Comparison of ENCODE assay signal across 9 mouse cellular contexts in genomic region chr13:44306275-44307050, GRCm38 (mm10).
DNase-seq lines count a peak whose midpoint lies in the region; ATAC-seq and TF ChIP-seq lines count a peak whose summit lies in the region.
"Had no signal": no experiment of that assay in that cellular context is flagged by ENCODE, and none has a peak within 500 bp of the region (broad histone marks: within the 10 kb centered on the region; RNA-seq: fewer than 3 reads in every experiment).

No protein-coding gene starts in this region.

- no peaks in the 10 kb centered on the region for H3K36me3 ChIP-seq in midbrain, postnatal 0 days (ENCODE audit: insufficient read depth, low read length)
- H3K36me3 ChIP-seq in hindbrain, embryonic 13.5 days = no peaks in the 10 kb centered on the region
- H3K36me3 ChIP-seq: limb, embryonic 15.5 days had no signal

- TF ChIP-seq CTCF in lung, adult 2 months (IDR thresholded peaks at IDR 0.05; ENCODE audit: insufficient read depth, low read length) = no peak
- TF ChIP-seq CTCF in midbrain, postnatal 0 days (IDR thresholded peaks at IDR 0.05) = no peak

- H3K27ac ChIP-seq in midbrain, postnatal 0 days (ENCODE audit: low read depth, low read length) = no peak overlapping the region
- no peak overlapping the region for H3K27ac ChIP-seq in hindbrain, embryonic 13.5 days
- H3K27ac ChIP-seq: limb, embryonic 15.5 days had no signal

- WGBS in lung, adult 2 months = 62% methylated on average over 15 of the region's 15 CpGs
- WGBS in midbrain, postnatal 0 days = 88% methylated on average over 15 of the region's 15 CpGs
- 84% methylated on average over 15 of the region's 15 CpGs for WGBS in hindbrain, embryonic 13.5 days

- H3K27me3 ChIP-seq in midbrain, postnatal 0 days (ENCODE audit: insufficient read depth, low read length) = no peaks in the 10 kb centered on the region
- no peaks in the 10 kb centered on the region for H3K27me3 ChIP-seq in hindbrain, embryonic 13.5 days
- H3K27me3 ChIP-seq: limb, embryonic 15.5 days had no signal

- peak; percentile 45 for DNase-seq in left cerebral cortex, adult 11 months (ENCODE audit: low spot score)
- DNase-seq in left cerebral cortex, postnatal 4 days = no peak
- DNase-seq in adrenal gland, postnatal 14 days = peak; percentile 67
- peak; percentile 80 for DNase-seq in gastrocnemius, postnatal 14 days
- DNase-seq in lung, adult 2 months = peak; percentile 26
- no peak for DNase-seq in embryo, embryonic 10.5 days (ENCODE audit: low spot score)
- no peak for DNase-seq in midbrain, postnatal 0 days (ENCODE audit: low spot score)

- intact Hi-C loops in left cerebral cortex, postnatal 4 days (cut with DNase I) = no loop called here
- intact Hi-C loops in gastrocnemius, postnatal 14 days (cut with DNase I; ENCODE audit: low total_unique reads) = no loop called here

- ATAC-seq in midbrain, postnatal 0 days (ENCODE audit: low FRiP score) = no peak
- no peak for ATAC-seq in hindbrain, embryonic 13.5 days (ENCODE audit: low FRiP score)

- no peak overlapping the region for H3K4me3 ChIP-seq in lung, adult 2 months (replicated peaks; ENCODE audit: extremely low read depth, low read depth, low read length)
- H3K4me3 ChIP-seq in midbrain, postnatal 0 days (ENCODE audit: low read depth, low read length) = no peak overlapping the region
- no peak overlapping the region for H3K4me3 ChIP-seq in hindbrain, embryonic 13.5 days
- H3K4me3 ChIP-seq: limb, embryonic 15.5 days had no signal

- no peaks in the 10 kb centered on the region for H3K9me3 ChIP-seq in midbrain, postnatal 0 days (ENCODE audit: low read length)
- H3K9me3 ChIP-seq in hindbrain, embryonic 13.5 days = no peaks in the 10 kb centered on the region
- H3K9me3 ChIP-seq: limb, embryonic 15.5 days had no signal

- no peak overlapping the region for H3K9ac ChIP-seq in midbrain, postnatal 0 days (replicated peaks; ENCODE audit: low read length, poor library complexity, severe bottlenecking)
- H3K9ac ChIP-seq in hindbrain, embryonic 13.5 days = no peak overlapping the region
- H3K9ac ChIP-seq: limb, embryonic 15.5 days had no signal

- H3K4me2 ChIP-seq in midbrain, postnatal 0 days (ENCODE audit: low read depth, low read length, poor library complexity, severe bottlenecking) = no peak overlapping the region
- no peak overlapping the region for H3K4me2 ChIP-seq in hindbrain, embryonic 13.5 days
- H3K4me2 ChIP-seq: limb, embryonic 15.5 days had no signal

- TF ChIP-seq POLR2A in lung, adult 2 months (IDR thresholded peaks at IDR 0.05; ENCODE audit: borderline replicate concordance, extremely low read depth, low read depth, low read length) = no peak

- no peaks in the 10 kb centered on the region for H3K4me1 ChIP-seq in lung, adult 2 months (ENCODE audit: control insufficient read depth, insufficient read depth, low read length)
- no peaks in the 10 kb centered on the region for H3K4me1 ChIP-seq in midbrain, postnatal 0 days (ENCODE audit: insufficient read depth, low read length)
- no peaks in the 10 kb centered on the region for H3K4me1 ChIP-seq in hindbrain, embryonic 13.5 days (replicated peaks)

Comparison
In these comparisons a context has a peak if more than half of its experiments do, and no peak if none do; other contexts are left out.
1. DNase-seq: peak in left cerebral cortex, adult 11 months (single experiment), adrenal gland, postnatal 14 days (single experiment), gastrocnemius, postnatal 14 days (single experiment) and lung, adult 2 months (single experiment); none in left cerebral cortex, postnatal 4 days (single experiment), embryo, embryonic 10.5 days (single experiment) and midbrain, postnatal 0 days (single experiment).